Mouse (Mus musculus) liver, adult 2 months (tissue): ENCODE data around the gene Tmem143.

Source experiments
- CTCF ChIP-seq: fragments of 200-500 bp; IDR thresholded peaks from 2 replicates; pipeline ENCODE4 v1.5.1; 2011; ENCODE audit warnings: low read depth, low read length, control low read depth
- POLR2A ChIP-seq: fragments of 200-500 bp; IDR thresholded peaks from 2 replicates; pipeline ENCODE4 v1.6.1; 2011; ENCODE audit warnings: low read length, control low read depth; ENCODE audit not compliant: insufficient read depth; ENCODE audit errors: extremely low read depth

- TF ChIP-seq CTCF (no peak), POLR2A (no peak)
Measured at GRCm38 (mm10) chr7:45916056-45917003, 19.6 kb downstream of the Tmem143 start.
